Mouse (Mus musculus): ENCODE data around the gene Ikzf2.

- TF ChIP-seq CTCF (IDR thresholded peaks at IDR 0.05; ENCODE audit: control insufficient read depth, insufficient read depth, insufficient replicate concordance, low read depth, low read length) (no peak), POLR2A (IDR thresholded peaks at IDR 0.05; ENCODE audit: control insufficient read depth, low read depth, low read length) (no peak)
These were observed 149.4 kb downstream of the Ikzf2 start for GRCm38 (mm10) chr1:69537619-69538018.
